Mouse (Mus musculus): ENCODE results near the gene Ece2. TPM values are rescaled to one million over a fixed set of nuclear protein-coding genes. Genes with fewer than 3 reads are reported as not detected.
"Not testable (repeated sequence)": the region's sequence is repeated elsewhere in the genome, so short reads cannot be mapped to it uniquely, and the experiment has no call there.

Gene Ece2
- polyA plus RNA-seq, 1 experiment from 2014 or later = 19.9 TPM

- ATAC-seq (replicated peaks) = peak; percentile 52
- H3K27me3 ChIP-seq (replicated peaks) = no peaks in the 10 kb centered on the region
- WGBS = 64% methylated on average over 8 of the region's 8 CpGs
- H3K9me3 ChIP-seq = no peaks in the 10 kb centered on the region
- no peaks in the 10 kb centered on the region for H3K36me3 ChIP-seq (replicated peaks)
- no peak overlapping the region for H3K9ac ChIP-seq
- H3K4me3 ChIP-seq = no peak overlapping the region
- no peaks in the 10 kb centered on the region for H3K4me1 ChIP-seq
- peak overlapping the region; percentile 42 for H3K27ac ChIP-seq
- H3K4me2 ChIP-seq = no peak overlapping the region
Observed at GRCm38 (mm10) chr16:20638367-20638766, 8.7 kb downstream of the Ece2 start.

- Histone ChIP-seq H3K4me3 (no peak overlapping the region), H3K27me3 (replicated peaks) (no peaks in the 10 kb centered on the region), H3K9ac (no peak overlapping the region), H3K36me3 (replicated peaks) (no peaks in the 10 kb centered on the region), H3K4me1 (no peaks in the 10 kb centered on the region), H3K27ac (no peak overlapping the region), H3K9me3 (no peaks in the 10 kb centered on the region), H3K4me2 (no peak overlapping the region)
- 2% methylated on average over 8 of the region's 8 CpGs for WGBS
- ATAC-seq (replicated peaks) = peak; percentile 58
Observed at GRCm38 (mm10) chr16:20642161-20642560, 12.5 kb downstream of the Ece2 start.

GRCm38 (mm10) chr16:20643911-20644310 lies 14.3 kb downstream of the Ece2 start:
- WGBS = 89% methylated on average over 7 of the region's 7 CpGs
- no peak overlapping the region for H3K4me3 ChIP-seq
- no peaks in the 10 kb centered on the region for H3K9me3 ChIP-seq
- no peak overlapping the region for H3K4me2 ChIP-seq
- H3K9ac ChIP-seq = no peak overlapping the region
- no peaks in the 10 kb centered on the region for H3K4me1 ChIP-seq
- no peaks in the 10 kb centered on the region for H3K27me3 ChIP-seq (replicated peaks)
- no peak overlapping the region for H3K27ac ChIP-seq
- no peaks in the 10 kb centered on the region for H3K36me3 ChIP-seq (replicated peaks)
- no peak for ATAC-seq (replicated peaks)

- H3K4me1 ChIP-seq = peaks cover 23% of the 10 kb centered on the region
- peaks cover 18% of the 10 kb centered on the region; the same call in 1 of the 2 replicates for H3K36me3 ChIP-seq (replicated peaks)
- peak; percentile 98 for ATAC-seq (replicated peaks)
- 2% methylated on average over 46 of the region's 46 CpGs for WGBS
- H3K27me3 ChIP-seq (replicated peaks) = no peaks in the 10 kb centered on the region
- H3K27ac ChIP-seq = peak within 1 kb of the TSS; percentile 83
- peak within 1 kb of the TSS; percentile 93 for H3K4me2 ChIP-seq
- no peaks in the 10 kb centered on the region for H3K9me3 ChIP-seq
- H3K9ac ChIP-seq = peak within 1 kb of the TSS; percentile 80
- H3K4me3 ChIP-seq = peak within 1 kb of the TSS; percentile 90
Observed at GRCm38 (mm10) chr16:20651076-20651946, 21.7 kb downstream of the Ece2 start, which contains the start of gene Psmd2. Gene Psmd2, plus strand, starts transcription at chr16:20651652.

GRCm38 (mm10) chr16:20651947-20652310 lies 22.3 kb downstream of the Ece2 start:
- Histone ChIP-seq H3K27ac (peak overlapping the region; percentile 72), H3K4me3 (peak overlapping the region; percentile 90), H3K4me2 (peak overlapping the region; percentile 93), H3K27me3 (replicated peaks) (no peaks in the 10 kb centered on the region), H3K9ac (peak overlapping the region; percentile 80), H3K4me1 (peaks cover 23% of the 10 kb centered on the region), H3K36me3 (replicated peaks) (peaks cover 24% of the 10 kb centered on the region), H3K9me3 (no peaks in the 10 kb centered on the region)
- ATAC-seq (replicated peaks) = no peak
- 11% methylated on average over 12 of the region's 12 CpGs for WGBS

- Histone ChIP-seq H3K4me3 (peak overlapping the region; percentile 3; the same call in 1 of the 2 replicates), H3K4me1 (peaks cover 23% of the 10 kb centered on the region), H3K36me3 (replicated peaks) (peaks cover 38% of the 10 kb centered on the region), H3K27me3 (replicated peaks) (no peaks in the 10 kb centered on the region), H3K9me3 (no peaks in the 10 kb centered on the region), H3K4me2 (peak overlapping the region; percentile 93; the same call in 1 of the 2 replicates), H3K9ac (no peak overlapping the region; the same call in 1 of the 2 replicates), H3K27ac (no peak overlapping the region)
- ATAC-seq (replicated peaks) = no peak
- 51% methylated on average over 2 of the region's 2 CpGs for WGBS
Observed at GRCm38 (mm10) chr16:20653315-20653714, 23.7 kb downstream of the Ece2 start.

GRCm38 (mm10) chr16:20657661-20658060 lies 28.0 kb downstream of the Ece2 start:
- Histone ChIP-seq H3K4me1 (peaks cover 11% of the 10 kb centered on the region), H3K27ac (no peak overlapping the region), H3K9ac (no peak overlapping the region), H3K4me2 (no peak overlapping the region), H3K36me3 (replicated peaks) (peaks cover 79% of the 10 kb centered on the region), H3K9me3 (no peaks in the 10 kb centered on the region), H3K4me3 (no peak overlapping the region), H3K27me3 (replicated peaks) (no peaks in the 10 kb centered on the region)
- no peak for ATAC-seq (replicated peaks)
- 94% methylated on average over 4 of the region's 4 CpGs for WGBS

GRCm38 (mm10) chr16:20668013-20668412 lies 38.4 kb downstream of the Ece2 start, which contains the start of gene Eif4g1:
Gene Eif4g1, plus strand, starts transcription at chr16:20668313.
- 97% methylated on average over 3 of the region's 6 CpGs for WGBS
- not testable (repeated sequence) for ATAC-seq (replicated peaks)

GRCm38 (mm10) chr16:20670291-20670690 lies 40.7 kb downstream of the Ece2 start:
- no peak for ATAC-seq (replicated peaks)
- Histone ChIP-seq H3K27ac (no peak overlapping the region), H3K36me3 (replicated peaks) (no peaks in the 10 kb centered on the region), H3K4me2 (no peak overlapping the region), H3K27me3 (replicated peaks) (no peaks in the 10 kb centered on the region), H3K9ac (no peak overlapping the region), H3K9me3 (no peaks in the 10 kb centered on the region), H3K4me1 (peaks cover 22% of the 10 kb centered on the region), H3K4me3 (no peak overlapping the region)
- WGBS = 90% methylated on average over 3 of the region's 3 CpGs

More at GRCm38 (mm10) chr16:20668013-20668412, 38.4 kb downstream of the Ece2 start, which contains the start of gene Eif4g1:
- not testable (repeated sequence) for H3K36me3 ChIP-seq (replicated peaks); H3K4me2 ChIP-seq; H3K9ac ChIP-seq; H3K27me3 ChIP-seq (replicated peaks); H3K27ac ChIP-seq; H3K4me3 ChIP-seq; H3K4me1 ChIP-seq; H3K9me3 ChIP-seq

- Histone ChIP-seq H3K27ac (no peak overlapping the region), H3K4me3 (peak overlapping the region; percentile 81), H3K9ac (no peak overlapping the region), H3K4me2 (peak overlapping the region; percentile 80), H3K27me3 (replicated peaks) (no peaks in the 10 kb centered on the region), H3K4me1 (peaks cover 23% of the 10 kb centered on the region), H3K36me3 (replicated peaks) (peaks cover 9% of the 10 kb centered on the region; the same call in 1 of the 2 replicates), H3K9me3 (no peaks in the 10 kb centered on the region)
- WGBS = 19% methylated on average over 6 of the region's 6 CpGs
- ATAC-seq (replicated peaks) = no peak
Observed at GRCm38 (mm10) chr16:20671886-20672285, 42.3 kb downstream of the Ece2 start.

GRCm38 (mm10) chr16:20672500-20672902 lies 42.9 kb downstream of the Ece2 start:
- WGBS = under 1% methylated on average over 38 of the region's 38 CpGs

GRCm38 (mm10) chr16:20672965-20673705 lies 43.5 kb downstream of the Ece2 start:
- H3K9me3 ChIP-seq = no peaks in the 10 kb centered on the region
- ATAC-seq (replicated peaks) = peak; percentile 86
- peak overlapping the region; percentile 81 for H3K4me3 ChIP-seq
- H3K27ac ChIP-seq = peak overlapping the region; percentile 84
- H3K4me1 ChIP-seq = peaks cover 23% of the 10 kb centered on the region
- peak overlapping the region; percentile 80 for H3K4me2 ChIP-seq
- H3K9ac ChIP-seq = peak overlapping the region; percentile 90
- peaks cover 15% of the 10 kb centered on the region; the same call in 1 of the 2 replicates for H3K36me3 ChIP-seq (replicated peaks)
- H3K27me3 ChIP-seq (replicated peaks) = no peaks in the 10 kb centered on the region
- WGBS = under 1% methylated on average over 40 of the region's 78 CpGs

More at GRCm38 (mm10) chr16:20672500-20672902, 42.9 kb downstream of the Ece2 start:
- Histone ChIP-seq H3K4me2 (peak overlapping the region; percentile 80), H3K4me1 (peaks cover 23% of the 10 kb centered on the region), H3K36me3 (replicated peaks) (peaks cover 9% of the 10 kb centered on the region; the same call in 1 of the 2 replicates), H3K4me3 (peak overlapping the region; percentile 81), H3K9ac (peak overlapping the region; percentile 90), H3K9me3 (no peaks in the 10 kb centered on the region), H3K27me3 (replicated peaks) (no peaks in the 10 kb centered on the region), H3K27ac (peak overlapping the region; percentile 84)
- ATAC-seq (replicated peaks) = peak; percentile 97
